Mouse (Mus musculus): Measurements from ENCODE around the gene Wnt16. TPM values are rescaled to one million over a fixed set of nuclear protein-coding genes. Genes with fewer than 3 reads are reported as not detected.
"Not testable (repeated sequence)": the region's sequence is repeated elsewhere in the genome, so short reads cannot be mapped to it uniquely, and the experiment has no call there.

Wnt16 gene
- 0.32 and 0.37 TPM in 2 replicates for polyA plus RNA-seq (2014; fragmentation: Nextera tagmentation; extraction: Ambion mirVana)

DNA sequence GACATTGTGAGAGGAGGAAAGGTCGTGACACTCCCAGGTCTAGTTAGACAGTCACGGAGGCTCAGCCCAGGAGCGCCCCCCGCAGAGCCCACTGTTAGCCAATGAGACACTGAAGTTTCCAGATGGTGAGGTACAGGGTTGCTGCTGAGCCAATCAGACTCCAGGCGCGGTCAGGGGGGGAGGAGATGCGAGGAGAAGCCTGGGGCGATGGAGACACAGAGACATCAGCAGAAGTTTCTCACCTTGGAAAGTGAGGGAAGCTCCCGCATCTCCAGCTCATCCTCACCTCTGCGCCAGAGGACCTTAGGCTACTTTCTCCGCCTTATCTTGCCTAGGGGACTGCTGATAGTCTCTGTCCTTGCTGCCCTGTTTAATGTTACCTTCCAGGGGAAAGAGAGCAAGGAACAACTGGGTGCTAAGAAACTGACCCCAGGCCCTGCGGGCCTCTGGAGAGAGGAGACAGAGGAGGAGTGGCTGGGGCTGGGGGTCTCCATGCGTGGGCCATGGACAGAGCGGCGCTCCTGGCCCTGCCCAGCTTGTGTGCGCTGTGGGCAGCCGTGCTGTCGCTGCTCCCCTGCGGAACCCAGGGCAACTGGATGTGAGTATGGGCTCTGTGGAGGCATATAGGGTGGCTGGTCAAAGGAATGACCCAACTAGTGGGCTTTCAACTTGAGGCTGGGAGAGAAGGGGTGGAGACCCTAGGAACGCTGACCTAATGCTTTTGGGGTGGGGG lies at the start of gene Wnt16:
Gene Wnt16, plus strand, starts transcription at position 224 of the 733 bp plus-strand sequence.
- peaks cover 10% of the 10 kb centered on the region; the same call in 1 of the 2 replicates for H3K4me1 ChIP-seq (replicated peaks; ENCODE audit: control insufficient read depth, insufficient read depth, low read length)
- H3K36me3 ChIP-seq (ENCODE audit: control insufficient read depth, insufficient read depth, low read length), result no peaks in the 10 kb centered on the region
- whole genome bisulfite sequencing, result 2% methylated on average over 20 of the region's 20 CpGs
- peak within 1 kb of the TSS; percentile 73 for H3K4me2 ChIP-seq (replicated peaks; ENCODE audit: low read depth, low read length)
- peaks cover 40% of the 10 kb centered on the region for H3K27me3 ChIP-seq (ENCODE audit: control insufficient read depth, insufficient read depth, low read length)
- peak; percentile 44 for DNase-seq (ENCODE audit: low spot score)
- H3K27ac ChIP-seq (ENCODE audit: low read depth, low read length), result no peak within 1 kb of the TSS
- peak within 1 kb of the TSS; percentile 37 for H3K4me3 ChIP-seq (ENCODE audit: low read depth, low read length)
- H3K9me3 ChIP-seq (ENCODE audit: control insufficient read depth, low read length), result no peaks in the 10 kb centered on the region
- peak; percentile 79 for ATAC-seq (ENCODE audit: low FRiP score)
- H3K9ac ChIP-seq (ENCODE audit: low read depth, low read length), result no peak within 1 kb of the TSS

DNA sequence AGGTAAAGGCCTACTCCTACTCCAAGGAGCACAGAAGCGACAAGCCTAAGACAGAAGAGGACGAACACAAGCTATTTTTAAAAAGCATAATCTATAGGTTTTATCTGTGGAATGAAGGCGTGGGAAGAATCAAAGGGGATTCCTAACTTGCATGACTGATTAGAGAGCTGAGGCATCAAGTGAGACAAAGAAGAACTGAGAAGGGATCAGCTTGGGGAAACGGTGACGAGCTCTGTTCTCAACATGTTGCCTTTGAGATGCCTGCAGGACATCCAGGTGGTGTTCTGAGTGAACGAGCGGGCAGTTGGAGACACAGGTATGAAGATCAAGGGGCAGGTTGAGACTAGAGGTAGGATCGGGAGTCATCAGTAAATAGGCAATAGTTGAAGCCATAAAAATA lies 44.7 kb upstream of the Wnt16 start:
- H3K9me3 ChIP-seq (ENCODE audit: control insufficient read depth, low read length), result no peaks in the 10 kb centered on the region
- no peak overlapping the region for H3K27ac ChIP-seq (ENCODE audit: low read depth, low read length)
- 78% methylated on average over 8 of the region's 8 CpGs for WGBS

DNA sequence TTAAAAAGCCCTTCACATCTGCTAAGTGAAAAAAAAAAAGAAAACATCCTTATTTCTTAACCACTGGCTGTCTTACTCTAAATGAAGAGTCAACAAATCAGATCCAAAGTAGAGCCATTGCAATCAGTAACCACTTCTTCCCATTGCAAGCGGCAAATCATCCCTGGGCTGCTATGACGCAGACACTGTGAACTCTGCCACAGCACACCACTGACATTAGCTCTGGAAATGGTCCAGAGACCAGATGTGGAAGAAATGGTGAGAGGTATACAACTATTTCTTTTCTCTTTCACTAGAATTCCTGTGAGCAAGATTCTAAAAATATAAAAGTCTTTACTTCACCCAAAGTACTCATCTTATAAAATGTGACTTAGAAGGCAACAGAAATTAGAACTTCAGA lies 41.3 kb upstream of the Wnt16 start:
- no peak overlapping the region for H3K27ac ChIP-seq (ENCODE audit: low read depth, low read length)
- no peak for ATAC-seq (ENCODE audit: low FRiP score)
- 95% methylated on average over 2 of the region's 2 CpGs for WGBS
- no peaks in the 10 kb centered on the region for H3K36me3 ChIP-seq (ENCODE audit: control insufficient read depth, insufficient read depth, low read length)
- no peaks in the 10 kb centered on the region for H3K27me3 ChIP-seq (ENCODE audit: control insufficient read depth, insufficient read depth, low read length)
- no peak overlapping the region for H3K4me3 ChIP-seq (ENCODE audit: low read depth, low read length)
- no peak for DNase-seq (ENCODE audit: low spot score)
- no peak overlapping the region for H3K4me2 ChIP-seq (replicated peaks; ENCODE audit: low read depth, low read length)
- H3K9ac ChIP-seq (ENCODE audit: low read depth, low read length), result no peak overlapping the region
- no peaks in the 10 kb centered on the region for H3K9me3 ChIP-seq (ENCODE audit: control insufficient read depth, low read length)
- H3K4me1 ChIP-seq (replicated peaks; ENCODE audit: control insufficient read depth, insufficient read depth, low read length), result no peaks in the 10 kb centered on the region

More for the DNA sequence above, 44.7 kb upstream of the Wnt16 start:
- Histone ChIP-seq H3K36me3 (ENCODE audit: control insufficient read depth, insufficient read depth, low read length) (no peaks in the 10 kb centered on the region), H3K27me3 (ENCODE audit: control insufficient read depth, insufficient read depth, low read length) (no peaks in the 10 kb centered on the region), H3K4me3 (ENCODE audit: low read depth, low read length) (no peak overlapping the region), H3K4me2 (replicated peaks; ENCODE audit: low read depth, low read length) (no peak overlapping the region), H3K9ac (ENCODE audit: low read depth, low read length) (no peak overlapping the region), H3K4me1 (replicated peaks; ENCODE audit: control insufficient read depth, insufficient read depth, low read length) (no peaks in the 10 kb centered on the region)
- DNase-seq (ENCODE audit: low spot score), result no peak
- ATAC-seq (ENCODE audit: low FRiP score), result no peak

DNA sequence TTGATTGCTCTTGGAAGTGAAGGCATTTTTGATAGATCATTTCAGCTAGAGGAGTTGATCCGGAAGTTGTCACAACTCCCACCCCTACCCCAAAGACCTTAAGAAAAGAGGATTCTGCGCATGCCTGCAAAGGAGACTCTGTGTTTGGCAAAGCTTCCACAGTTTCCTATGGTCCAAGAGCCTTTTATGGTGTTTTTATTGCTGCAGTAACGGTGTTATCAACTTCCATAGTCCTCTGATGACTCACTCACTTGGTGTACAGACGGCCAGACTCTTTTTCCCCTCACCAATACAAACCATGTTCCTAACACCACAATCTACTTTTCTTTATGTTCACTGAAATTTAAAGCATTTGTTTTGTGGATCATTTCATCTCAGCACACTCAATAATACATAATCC lies 29.2 kb upstream of the Wnt16 start:
- no peak for ATAC-seq (ENCODE audit: low FRiP score)
- Histone ChIP-seq H3K27me3 (ENCODE audit: control insufficient read depth, insufficient read depth, low read length) (no peaks in the 10 kb centered on the region), H3K4me3 (ENCODE audit: low read depth, low read length) (no peak overlapping the region), H3K4me1 (replicated peaks; ENCODE audit: control insufficient read depth, insufficient read depth, low read length) (no peaks in the 10 kb centered on the region), H3K9ac (ENCODE audit: low read depth, low read length) (no peak overlapping the region), H3K27ac (ENCODE audit: low read depth, low read length) (no peak overlapping the region), H3K36me3 (ENCODE audit: control insufficient read depth, insufficient read depth, low read length) (no peaks in the 10 kb centered on the region), H3K4me2 (replicated peaks; ENCODE audit: low read depth, low read length) (no peak overlapping the region), H3K9me3 (ENCODE audit: control insufficient read depth, low read length) (no peaks in the 10 kb centered on the region)
- 89% methylated on average over 4 of the region's 4 CpGs for WGBS
- DNase-seq (ENCODE audit: low spot score), result no peak

DNA sequence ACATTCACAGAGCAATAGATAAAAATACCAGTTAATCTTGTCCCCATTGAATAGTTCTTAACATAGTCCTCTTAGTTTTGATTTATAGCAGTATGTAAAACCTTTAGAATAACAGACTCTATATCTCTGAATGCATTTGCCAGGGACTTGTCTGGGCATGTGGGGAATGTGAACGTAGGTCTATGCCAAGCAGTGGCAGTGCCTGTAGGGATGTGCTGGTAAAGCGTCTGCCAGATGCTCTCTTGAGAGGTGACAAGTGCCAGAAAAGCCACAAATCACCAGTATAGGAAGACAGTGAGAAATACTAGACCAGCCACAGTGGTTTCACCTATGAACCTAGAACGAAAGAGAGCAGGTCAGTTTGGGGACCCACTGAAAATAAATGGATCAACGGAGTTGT lies 25.5 kb upstream of the Wnt16 start:
- Histone ChIP-seq H3K4me3 (ENCODE audit: low read depth, low read length) (no peak overlapping the region), H3K9ac (ENCODE audit: low read depth, low read length) (no peak overlapping the region), H3K27ac (ENCODE audit: low read depth, low read length) (no peak overlapping the region), H3K36me3 (ENCODE audit: control insufficient read depth, insufficient read depth, low read length) (no peaks in the 10 kb centered on the region), H3K4me1 (replicated peaks; ENCODE audit: control insufficient read depth, insufficient read depth, low read length) (no peaks in the 10 kb centered on the region), H3K4me2 (replicated peaks; ENCODE audit: low read depth, low read length) (no peak overlapping the region), H3K9me3 (ENCODE audit: control insufficient read depth, low read length) (no peaks in the 10 kb centered on the region), H3K27me3 (ENCODE audit: control insufficient read depth, insufficient read depth, low read length) (no peaks in the 10 kb centered on the region)
- DNase-seq (ENCODE audit: low spot score) (no peak), ATAC-seq (ENCODE audit: low FRiP score) (no peak)
- 82% methylated on average over 4 of the region's 4 CpGs for WGBS

DNA sequence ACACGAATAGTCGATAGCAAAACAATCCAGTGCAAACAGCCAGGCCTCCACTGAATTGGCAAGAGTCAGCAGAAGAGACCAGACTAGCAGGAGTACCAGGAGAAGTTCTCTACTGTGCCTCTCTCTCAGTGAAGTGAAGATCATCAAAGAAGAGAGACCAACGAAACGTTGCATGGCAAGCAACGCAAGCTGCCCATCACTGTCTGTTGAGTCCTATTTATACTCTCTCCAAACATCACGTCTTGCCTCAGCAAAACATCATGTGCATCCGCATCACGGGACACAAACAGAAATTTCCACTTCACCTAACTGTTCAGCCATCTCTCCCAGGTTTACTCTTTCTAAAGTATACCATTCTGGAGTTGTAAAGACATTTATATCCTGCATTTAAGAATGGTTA lies 23.9 kb upstream of the Wnt16 start:
- not testable (repeated sequence) for ATAC-seq (ENCODE audit: low FRiP score); H3K27ac ChIP-seq (ENCODE audit: low read depth, low read length); H3K4me2 ChIP-seq (replicated peaks; ENCODE audit: low read depth, low read length); H3K4me1 ChIP-seq (replicated peaks; ENCODE audit: control insufficient read depth, insufficient read depth, low read length); H3K36me3 ChIP-seq (ENCODE audit: control insufficient read depth, insufficient read depth, low read length); DNase-seq (ENCODE audit: low spot score); H3K4me3 ChIP-seq (ENCODE audit: low read depth, low read length); H3K9ac ChIP-seq (ENCODE audit: low read depth, low read length); H3K9me3 ChIP-seq (ENCODE audit: control insufficient read depth, low read length); H3K27me3 ChIP-seq (ENCODE audit: control insufficient read depth, insufficient read depth, low read length)
- WGBS, result 87% methylated on average over 8 of the region's 8 CpGs

DNA sequence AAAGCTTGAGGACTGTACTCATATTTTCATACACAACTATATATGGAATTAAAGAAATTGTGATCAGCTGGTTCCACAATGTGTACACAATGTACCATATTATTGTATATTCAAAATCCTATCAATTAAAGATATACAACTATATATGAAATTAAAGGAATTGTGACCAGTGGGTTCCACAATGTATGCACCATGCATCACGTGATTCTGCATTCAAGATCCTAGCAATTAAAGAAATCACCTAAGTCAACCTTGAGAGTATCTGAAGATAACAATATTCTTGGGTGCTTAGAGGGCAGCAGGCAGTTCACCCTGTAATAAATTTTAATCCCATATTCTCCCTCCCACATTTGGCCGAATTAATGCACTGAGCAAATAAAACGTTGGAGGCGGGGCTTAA lies 22.0 kb upstream of the Wnt16 start:
- 85% methylated on average over 4 of the region's 4 CpGs for WGBS

DNA sequence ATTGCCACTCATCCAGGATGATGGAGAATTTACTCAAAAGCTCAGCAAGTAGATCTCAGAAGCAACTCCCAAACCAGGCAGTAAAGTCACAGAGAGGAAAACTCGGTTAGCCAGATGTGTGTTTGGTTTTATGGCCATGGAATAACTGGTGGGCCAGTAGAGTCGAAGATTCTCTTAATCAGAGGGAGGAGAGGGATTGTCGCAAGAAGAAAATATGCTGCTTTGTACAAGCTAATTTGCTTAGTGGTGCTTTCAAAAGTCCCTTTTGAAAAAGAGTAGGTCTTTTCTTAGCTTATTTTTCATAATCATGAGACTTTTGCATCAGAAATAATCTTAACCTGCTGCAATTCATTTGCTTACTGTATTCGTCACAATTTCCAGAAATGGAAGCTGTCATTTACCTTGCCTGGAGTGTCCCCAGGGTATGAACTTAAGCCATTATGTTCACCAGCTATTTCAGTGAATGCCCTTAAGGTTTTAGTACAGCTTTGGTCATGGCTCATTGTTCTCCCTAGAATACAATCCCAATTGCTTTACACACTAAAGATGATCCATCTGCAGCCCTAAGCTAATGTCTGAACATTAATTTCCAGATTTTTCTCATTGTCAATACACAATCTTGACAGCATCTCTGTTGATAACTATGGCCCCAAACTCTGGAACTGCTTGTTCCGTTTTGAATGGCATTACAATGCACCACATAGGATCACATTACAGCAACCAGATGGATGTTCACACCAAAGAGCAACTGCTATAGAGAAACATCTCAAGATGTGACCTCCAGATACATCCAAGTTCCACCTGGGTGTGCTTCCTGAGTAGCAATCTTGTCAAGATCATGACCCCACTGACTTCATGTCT lies 20.0 kb upstream of the Wnt16 start:
- DNase-seq (ENCODE audit: low spot score), result no peak
- Histone ChIP-seq H3K36me3 (ENCODE audit: control insufficient read depth, insufficient read depth, low read length) (no peaks in the 10 kb centered on the region), H3K4me2 (replicated peaks; ENCODE audit: low read depth, low read length) (no peak overlapping the region), H3K4me3 (ENCODE audit: low read depth, low read length) (no peak overlapping the region), H3K9ac (ENCODE audit: low read depth, low read length) (no peak overlapping the region), H3K27ac (ENCODE audit: low read depth, low read length) (no peak overlapping the region), H3K27me3 (ENCODE audit: control insufficient read depth, insufficient read depth, low read length) (no peaks in the 10 kb centered on the region), H3K4me1 (replicated peaks; ENCODE audit: control insufficient read depth, insufficient read depth, low read length) (no peaks in the 10 kb centered on the region), H3K9me3 (ENCODE audit: control insufficient read depth, low read length) (no peaks in the 10 kb centered on the region)
- WGBS, result 76% methylated on average over 5 of the region's 5 CpGs
- ATAC-seq (ENCODE audit: low FRiP score), result no peak

More for the DNA sequence above, 22.0 kb upstream of the Wnt16 start:
- no peaks in the 10 kb centered on the region for H3K36me3 ChIP-seq (ENCODE audit: control insufficient read depth, insufficient read depth, low read length)
- no peak for DNase-seq (ENCODE audit: low spot score)
- no peak overlapping the region for H3K4me2 ChIP-seq (replicated peaks; ENCODE audit: low read depth, low read length)
- no peaks in the 10 kb centered on the region for H3K4me1 ChIP-seq (replicated peaks; ENCODE audit: control insufficient read depth, insufficient read depth, low read length)
- H3K9ac ChIP-seq (ENCODE audit: low read depth, low read length), result no peak overlapping the region
- H3K27ac ChIP-seq (ENCODE audit: low read depth, low read length), result no peak overlapping the region
- H3K4me3 ChIP-seq (ENCODE audit: low read depth, low read length), result no peak overlapping the region
- no peaks in the 10 kb centered on the region for H3K27me3 ChIP-seq (ENCODE audit: control insufficient read depth, insufficient read depth, low read length)
- no peaks in the 10 kb centered on the region for H3K9me3 ChIP-seq (ENCODE audit: control insufficient read depth, low read length)
- no peak for ATAC-seq (ENCODE audit: low FRiP score)

Measured in hindbrain, embryonic 11.5 days (tissue).